Mouse (Mus musculus) cerebellum, adult 2 months (tissue): ENCODE results near the gene Usp10. TPM values are rescaled to one million over a fixed set of nuclear protein-coding genes. Genes with fewer than 3 reads are reported as not detected.

Source experiments
- DNase-seq, 2 experiments: peaks; one replicate each; pipeline ENCODE4 v3.0.0; 2021
- H3K27ac ChIP-seq: fragments of 200-500 bp; 2 replicates; pipeline ENCODE4 v1.5.1; 2012; ENCODE audit warnings: low read length, control low read depth, inconsistent platforms; ENCODE audit not compliant: insufficient read depth
- H3K27me3 ChIP-seq: fragments of 200-500 bp; 2 replicates; pipeline ENCODE4 v1.6.1; 2012; ENCODE audit warnings: inconsistent platforms, mild to moderate bottlenecking, low read length, moderate library complexity; ENCODE audit not compliant: control insufficient read depth, insufficient read depth
- H3K4me1 ChIP-seq: fragments of 200-500 bp; 2 replicates; pipeline ENCODE4 v1.6.1; 2011; ENCODE audit warnings: low read length; ENCODE audit not compliant: control insufficient read depth, insufficient read depth
- H3K4me3 ChIP-seq: fragments of 200-500 bp; replicated peaks from 2 replicates; pipeline ENCODE3; 2011; ENCODE audit warnings: mild to moderate bottlenecking, low read depth, low read length, control low read depth; ENCODE audit not compliant: insufficient read depth
- CTCF ChIP-seq: fragments of 200-500 bp; IDR thresholded peaks from 2 replicates; pipeline ENCODE4 v1.5.1; 2011; ENCODE audit warnings: low read depth, mild to moderate bottlenecking, control low read depth, low read length, moderate library complexity, borderline replicate concordance; ENCODE audit not compliant: insufficient read depth
- POLR2A ChIP-seq: fragments of 200-500 bp; IDR thresholded peaks from 2 replicates; pipeline ENCODE4 v1.6.1; 2011; ENCODE audit warnings: low read length, control low read depth, borderline replicate concordance; ENCODE audit not compliant: insufficient read depth
- WGBS: fragments of 180-500 bp; shearing (Covaris S2); methylation state at CpG from one replicate; pipeline ENCODE4 v1.1.7; 2018; 5-methylcytosine and 5-hydroxymethylcytosine counted together
- polyA plus RNA-seq: library from polyadenylated mRNA; depleted of rRNA; stranded (reverse); fragments of >200 nt; gene quantifications from 2 replicates; pipeline ENCODE4 v1.2.3, GENCODE M21; 2012

Gene Usp10
- polyA plus RNA-seq, 1 experiment, result 110 TPM

- DNase-seq, result peak; percentile 36 to 41
- under 1% methylated on average over 25 of the region's 25 CpGs for WGBS
- Histone ChIP-seq H3K4me3 (peak within 1 kb of the TSS; percentile 22), H3K27ac (no peak within 1 kb of the TSS), H3K4me1 (peaks cover 8% of the 10 kb centered on the region), H3K27me3 (no peaks in the 10 kb centered on the region; the same call in 1 of the 2 replicates)
- TF ChIP-seq CTCF (no peak), POLR2A (no peak)
These were observed 82.1 kb downstream of the Usp10 start, which contains the start of gene Crispld2 for GRCm38 (mm10) chr8:119992249-119992648. TSS of gene Crispld2 (plus strand) at chr8:119992438.

GRCm38 (mm10) chr8:119994114-119994513, 84.0 kb downstream of the Usp10 start:
- 65% methylated on average over 7 of the region's 7 CpGs for WGBS
- Histone ChIP-seq H3K4me3 (no peak overlapping the region), H3K27me3 (no peaks in the 10 kb centered on the region; the same call in 1 of the 2 replicates), H3K4me1 (no peaks in the 10 kb centered on the region), H3K27ac (no peak overlapping the region)
- no peak for DNase-seq
- TF ChIP-seq POLR2A (no peak), CTCF (no peak)

DNA sequence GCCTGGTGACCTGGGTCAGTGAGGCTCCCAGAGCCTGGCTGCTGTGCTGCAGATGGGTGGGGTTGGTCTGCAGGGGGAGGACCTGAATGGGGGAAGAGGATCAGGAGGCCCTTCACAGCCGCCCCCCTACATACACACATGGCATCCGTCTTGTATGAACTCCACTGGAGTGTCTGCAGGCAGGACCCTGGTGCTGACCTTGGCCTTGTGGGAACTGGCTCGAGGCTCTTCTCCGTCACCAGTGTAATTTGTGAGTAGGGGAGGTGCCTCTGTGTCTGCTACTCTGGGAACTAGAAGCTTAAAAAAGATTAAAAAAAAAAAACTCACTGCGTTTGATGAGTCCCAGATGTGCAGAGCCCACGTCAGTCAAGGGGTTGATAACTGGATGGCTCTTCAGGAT, 84.4 kb downstream of the Usp10 start:
- WGBS, result 91% methylated on average over 6 of the region's 6 CpGs
- no peak for DNase-seq
- Histone ChIP-seq H3K4me3 (no peak overlapping the region), H3K27me3 (no peaks in the 10 kb centered on the region; the same call in 1 of the 2 replicates), H3K27ac (no peak overlapping the region), H3K4me1 (no peaks in the 10 kb centered on the region)
- TF ChIP-seq POLR2A (no peak), CTCF (no peak)

- Histone ChIP-seq H3K27me3 (no peaks in the 10 kb centered on the region; the same call in 1 of the 2 replicates), H3K27ac (no peak overlapping the region), H3K4me3 (no peak overlapping the region), H3K4me1 (0 out of 2 replicates have a peak, but pooled peaks cover 3% of the 10 kb centered on the region)
- 91% methylated on average over 4 of the region's 4 CpGs for WGBS
- no peak for TF ChIP-seq CTCF
- TF ChIP-seq POLR2A, result no peak
- DNase-seq, result no peak
These were observed 87.1 kb downstream of the Usp10 start for GRCm38 (mm10) chr8:119997266-119997665.

- Histone ChIP-seq H3K27me3 (no peaks in the 10 kb centered on the region), H3K4me3 (no peak overlapping the region), H3K27ac (no peak overlapping the region), H3K4me1 (0 out of 2 replicates have a peak, but pooled peaks cover 3% of the 10 kb centered on the region)
- TF ChIP-seq POLR2A (no peak), CTCF (no peak)
- no peak for DNase-seq
- WGBS, result 36% methylated on average over 8 of the region's 8 CpGs
These were observed 90.3 kb downstream of the Usp10 start for GRCm38 (mm10) chr8:120000461-120000860.

- no peak for TF ChIP-seq CTCF
- TF ChIP-seq POLR2A, result no peak
- no peak for DNase-seq
- H3K4me1 ChIP-seq, result 0 out of 2 replicates have a peak, but pooled peaks cover 3% of the 10 kb centered on the region
- 87% methylated on average over 7 of the region's 7 CpGs for WGBS
- no peaks in the 10 kb centered on the region for H3K27me3 ChIP-seq
- H3K4me3 ChIP-seq, result no peak overlapping the region
- no peak overlapping the region for H3K27ac ChIP-seq
These were observed 91.6 kb downstream of the Usp10 start for GRCm38 (mm10) chr8:120001712-120002111.

DNA sequence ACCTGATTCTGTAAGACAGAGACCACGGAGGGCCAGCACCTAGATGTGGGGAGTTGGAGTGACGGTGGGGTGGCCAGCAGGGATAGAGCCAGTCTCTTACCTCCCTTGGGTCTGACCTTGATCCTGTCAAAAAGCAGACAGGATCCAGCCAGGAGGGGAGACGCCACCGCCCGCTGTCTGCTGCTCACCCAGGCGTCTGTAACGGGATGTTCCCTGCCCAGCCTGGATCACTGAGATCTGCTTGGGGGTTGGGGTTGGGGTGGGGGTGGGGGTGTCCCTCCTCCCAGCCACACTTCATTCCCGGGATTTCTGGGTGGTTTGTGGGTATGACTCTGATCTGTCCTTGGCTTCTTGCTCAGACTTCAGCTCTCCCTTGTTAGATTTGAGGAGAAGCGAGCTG, 92.2 kb downstream of the Usp10 start:
- Histone ChIP-seq H3K27ac (no peak overlapping the region), H3K4me1 (0 out of 2 replicates have a peak, but pooled peaks cover 3% of the 10 kb centered on the region), H3K4me3 (no peak overlapping the region), H3K27me3 (no peaks in the 10 kb centered on the region)
- 64% methylated on average over 9 of the region's 9 CpGs for WGBS
- DNase-seq, result no peak
- TF ChIP-seq POLR2A (no peak), CTCF (no peak)

DNA sequence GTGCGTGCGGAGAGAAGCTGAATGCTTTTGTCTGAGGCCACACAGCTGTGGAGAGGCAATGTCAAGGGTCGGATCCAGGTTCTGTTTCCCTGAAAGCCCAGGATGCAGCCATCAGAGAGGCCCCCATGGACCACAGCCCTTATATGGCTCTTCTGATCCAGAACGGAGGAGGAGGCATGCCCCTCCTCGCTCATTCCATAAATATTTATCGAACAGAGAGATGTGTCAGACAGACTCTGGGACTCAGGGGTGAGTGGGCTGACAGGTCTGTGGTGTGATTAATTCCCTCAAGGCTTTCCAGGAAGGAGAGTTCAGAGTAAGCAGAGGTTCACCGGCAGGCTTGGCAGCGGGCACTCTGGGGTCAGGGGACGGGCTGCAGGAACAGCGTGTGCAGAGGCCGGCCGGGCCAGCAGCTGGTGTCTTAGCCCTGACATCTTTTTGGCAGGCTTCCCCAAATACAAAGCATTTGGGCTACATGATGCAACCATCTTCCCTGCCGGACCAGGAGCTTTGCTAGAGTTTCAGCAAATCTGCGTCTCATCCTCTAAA, 94.1 kb downstream of the Usp10 start:
- TF ChIP-seq CTCF (no peak), POLR2A (no peak)
- 0 out of 2 replicates have a peak, but pooled peaks cover 3% of the 10 kb centered on the region for H3K4me1 ChIP-seq
- no peak for DNase-seq
- H3K27ac ChIP-seq, result no peak overlapping the region
- no peaks in the 10 kb centered on the region for H3K27me3 ChIP-seq
- H3K4me3 ChIP-seq, result no peak overlapping the region
- 39% methylated on average over 14 of the region's 14 CpGs for WGBS
